Mouse (Mus musculus) thymus, adult 2 months (tissue): ENCODE measurements at regions not wholly inside any gene's neighbourhood (a gene's known extent, or its start where the extent isn't known, plus 50 kb on each side); places are given as distances from the start of the nearest gene placed in this dataset.

ENCODE experiments used
- CTCF ChIP-seq: fragments of 200-500 bp; IDR thresholded peaks from 2 replicates; pipeline ENCODE4 v1.5.1; 2012; ENCODE audit warnings: mild to moderate bottlenecking, control low read depth, low read length, moderate library complexity, borderline replicate concordance; ENCODE audit not compliant: control insufficient read depth, poor library complexity, insufficient read depth; ENCODE audit errors: extremely low read depth
- POLR2A ChIP-seq: fragments of 200-500 bp; IDR thresholded peaks from 2 replicates; pipeline ENCODE4 v1.6.1; 2012; ENCODE audit warnings: mild to moderate bottlenecking, low read length, control low read depth, moderate library complexity; ENCODE audit not compliant: control insufficient read depth, poor library complexity, insufficient read depth; ENCODE audit errors: extremely low read depth

GRCm38 (mm10) chr5:51860496-51860895, 293.0 kb upstream of the Ppargc1a start:
- no peak for TF ChIP-seq CTCF
- no peak for TF ChIP-seq POLR2A
